Mouse (Mus musculus) heart, postnatal 0 days (tissue): ENCODE results near the gene Cdk1. TPM values are rescaled to one million over a fixed set of nuclear protein-coding genes. Genes with fewer than 3 reads are reported as not detected.
A peak's percentile ranks its signal among the peaks of the same experiment; 100 is the strongest.

Experiments
- ATAC-seq: fragments of 200-750 bp; cut with Nextera tagmentation; 2 replicates; pipeline ENCODE4 v1.8.0; 2017; ENCODE audit warnings: low read depth, moderate number of reproducible peaks, moderate library complexity; ENCODE audit not compliant: insufficient read depth
- DNase-seq: peaks from one replicate; pipeline ENCODE4 v3.0.0-alpha.2; 2016; ENCODE audit warnings: low spot score
- H3K27ac ChIP-seq: fragments of 300-500 bp; sonication (generic); 2 replicates; pipeline ENCODE4 v1.5.1; 2014; ENCODE audit warnings: low read depth, mild to moderate bottlenecking
- H3K27me3 ChIP-seq: fragments of 300-500 bp; sonication (generic); 2 replicates; pipeline ENCODE4 v1.6.1; 2014; ENCODE audit warnings: low read length, mixed read lengths; ENCODE audit not compliant: control insufficient read depth, insufficient read depth
- H3K36me3 ChIP-seq: fragments of 300-500 bp; sonication (generic); replicated peaks from 2 replicates; pipeline ENCODE4 v1.6.1; 2014; ENCODE audit warnings: low read length, mixed read lengths; ENCODE audit not compliant: control insufficient read depth, insufficient read depth
- H3K4me1 ChIP-seq: fragments of 300-500 bp; sonication (generic); 2 replicates; pipeline ENCODE4 v1.6.1; 2014; ENCODE audit warnings: antibody characterized with exemption; ENCODE audit not compliant: control insufficient read depth, insufficient read depth
- H3K4me2 ChIP-seq: fragments of 300-500 bp; sonication (generic); 2 replicates; pipeline ENCODE4 v1.6.1; 2014; ENCODE audit warnings: low read depth, mild to moderate bottlenecking, low read length, moderate library complexity
- H3K4me3 ChIP-seq: fragments of 300-500 bp; sonication (generic); 2 replicates; pipeline ENCODE4 v1.5.1; 2014; ENCODE audit warnings: low read depth, low read length
- H3K9ac ChIP-seq: fragments of 300-500 bp; sonication (generic); replicated peaks from 2 replicates; pipeline ENCODE4 v1.6.1; 2014; ENCODE audit warnings: low read depth, low read length, mixed read lengths
- H3K9me3 ChIP-seq: fragments of 300-500 bp; sonication (generic); replicated peaks from 2 replicates; pipeline ENCODE4 v1.6.1; 2016; ENCODE audit warnings: low read length; ENCODE audit not compliant: control insufficient read depth
- CTCF ChIP-seq: IDR thresholded peaks from 2 replicates; pipeline ENCODE4 v1.5.1; 2016; ENCODE audit warnings: antibody characterized with exemption, control low read depth, low read depth
- EP300 ChIP-seq: IDR thresholded peaks from 2 replicates; pipeline ENCODE4 v1.6.1; 2016; ENCODE audit warnings: antibody characterized with exemption, low read depth
- WGBS: fragments of 180-500 bp; shearing (Covaris S2); extraction: QIAGEN DNeasy Blood & Tissue Kit; methylation state at CpG from one replicate; pipeline ENCODE4 v1.1.7; 2014; 5-methylcytosine and 5-hydroxymethylcytosine counted together
- polyA plus RNA-seq: library from polyadenylated mRNA; unstranded; fragments of >200 nt; fragmentation: Nextera tagmentation; extraction: Ambion mirVana; gene quantifications from 2 replicates; pipeline ENCODE4 v1.2.1, GENCODE M21; 2015
- total RNA-seq: library from RNA; depleted of rRNA; stranded (reverse); fragments of >200 nt; gene quantifications from 2 replicates; pipeline ENCODE4 v1.2.3, GENCODE M21; 2014; ENCODE audit warnings: low replicate concordance; rRNA removed

The Cdk1 gene
- total RNA-seq = 90.6 and 204 TPM in 2 replicates
- 115 and 122 TPM in 2 replicates for polyA plus RNA-seq

DNA sequence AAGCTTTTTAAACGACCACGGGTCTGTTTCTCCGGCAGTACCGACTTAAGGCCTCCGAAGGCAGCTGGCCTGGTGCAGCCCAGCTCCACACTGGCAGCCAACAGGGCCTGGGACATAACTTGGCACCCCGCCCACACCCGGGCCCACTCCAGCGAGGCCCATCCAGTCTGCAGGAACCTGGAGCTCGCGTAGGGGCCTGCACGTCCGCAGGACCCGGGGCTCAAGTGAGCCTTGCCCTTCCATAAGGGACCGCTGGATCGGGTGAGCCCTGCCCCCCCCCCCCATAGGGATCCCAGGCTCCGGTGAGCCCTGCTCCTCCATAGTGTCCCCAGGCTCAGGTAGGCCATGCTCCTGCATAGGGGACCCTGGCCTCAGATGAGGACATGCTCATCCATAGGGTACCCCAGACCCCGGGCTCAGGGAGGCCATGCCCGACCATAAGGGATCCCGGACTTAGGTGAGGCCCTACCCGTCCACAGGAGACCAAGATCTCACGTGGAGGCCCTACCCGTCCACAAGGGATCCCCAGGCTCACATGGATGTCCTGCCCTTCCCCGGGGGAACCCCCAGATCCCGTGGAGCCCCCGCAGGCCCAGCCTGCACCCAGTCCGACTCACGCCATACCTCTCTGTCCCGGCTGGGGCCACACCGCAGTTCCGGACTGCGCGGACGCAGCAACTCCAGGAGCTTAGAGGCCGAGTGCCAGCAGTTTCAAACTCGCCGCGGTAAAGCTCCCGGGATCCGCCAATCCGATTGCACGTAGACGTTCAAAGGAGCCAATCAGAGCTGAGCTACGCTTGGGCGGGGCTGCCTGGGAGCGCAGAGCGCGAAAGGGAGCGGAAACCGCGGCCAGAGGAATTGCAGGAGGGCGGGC is at the start of gene Cdk1:
Gene Cdk1 (minus strand): TSS at position 727 of the 874 bp plus-strand sequence.
- Histone ChIP-seq H3K4me2 (peak within 1 kb of the TSS; percentile 84), H3K4me1 (peaks cover 29% of the 10 kb centered on the region), H3K36me3 (peaks cover 9% of the 10 kb centered on the region), H3K4me3 (peak within 1 kb of the TSS; percentile 81), H3K9me3 (no peaks in the 10 kb centered on the region; the same call in 1 of the 2 replicates), H3K9ac (peak within 1 kb of the TSS; percentile 69), H3K27me3 (no peaks in the 10 kb centered on the region), H3K27ac (peak within 1 kb of the TSS; percentile 83)
- no peak for TF ChIP-seq CTCF
- TF ChIP-seq EP300 = no peak; the same call in 1 of the 2 replicates
- peak; percentile 95 for ATAC-seq
- WGBS = under 1% methylated on average over 51 of the region's 51 CpGs
- peak; percentile 98 for DNase-seq

DNA sequence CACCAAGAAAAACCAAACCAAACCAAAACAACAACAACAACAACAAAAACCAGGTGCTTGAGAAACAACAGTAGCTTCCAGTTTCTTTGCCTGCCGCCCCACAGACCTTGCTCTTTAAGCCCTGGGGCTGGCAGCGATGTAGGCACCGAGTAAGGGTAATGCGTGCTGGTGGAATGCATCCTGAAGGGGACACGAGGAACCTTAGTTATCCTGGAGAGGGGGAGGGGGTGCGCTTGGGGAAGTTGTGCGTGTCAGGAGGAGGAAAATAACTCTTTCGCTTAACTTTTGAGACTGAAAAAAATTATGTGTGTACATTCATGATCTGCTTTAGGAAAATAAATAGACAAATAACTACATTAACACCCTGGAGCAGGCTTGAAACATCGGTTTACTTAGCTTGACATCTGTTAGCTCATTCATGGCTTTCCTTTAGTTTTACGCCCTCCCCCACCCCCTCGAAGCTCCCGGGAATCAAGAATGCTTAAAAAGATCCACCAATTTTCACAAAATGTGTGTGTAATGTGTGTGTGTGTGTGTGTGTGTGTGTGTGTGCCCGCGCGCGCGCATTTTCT is 47.2 kb upstream of the Cdk1 start:
- WGBS = 5% methylated on average over 17 of the region's 17 CpGs
- DNase-seq (no peak), ATAC-seq (no peak)
- peak overlapping the region; percentile 80 for H3K4me3 ChIP-seq
- H3K27ac ChIP-seq = no peak overlapping the region
- H3K9ac ChIP-seq = peak overlapping the region; percentile 47; the same call in 1 of the 2 replicates
- no peaks in the 10 kb centered on the region for H3K36me3 ChIP-seq
- H3K9me3 ChIP-seq = no peaks in the 10 kb centered on the region
- TF ChIP-seq EP300 (no peak), CTCF (no peak)
- peaks cover 24% of the 10 kb centered on the region for H3K4me1 ChIP-seq
- peaks cover 33% of the 10 kb centered on the region for H3K27me3 ChIP-seq
- H3K4me2 ChIP-seq = peak overlapping the region; percentile 100

DNA sequence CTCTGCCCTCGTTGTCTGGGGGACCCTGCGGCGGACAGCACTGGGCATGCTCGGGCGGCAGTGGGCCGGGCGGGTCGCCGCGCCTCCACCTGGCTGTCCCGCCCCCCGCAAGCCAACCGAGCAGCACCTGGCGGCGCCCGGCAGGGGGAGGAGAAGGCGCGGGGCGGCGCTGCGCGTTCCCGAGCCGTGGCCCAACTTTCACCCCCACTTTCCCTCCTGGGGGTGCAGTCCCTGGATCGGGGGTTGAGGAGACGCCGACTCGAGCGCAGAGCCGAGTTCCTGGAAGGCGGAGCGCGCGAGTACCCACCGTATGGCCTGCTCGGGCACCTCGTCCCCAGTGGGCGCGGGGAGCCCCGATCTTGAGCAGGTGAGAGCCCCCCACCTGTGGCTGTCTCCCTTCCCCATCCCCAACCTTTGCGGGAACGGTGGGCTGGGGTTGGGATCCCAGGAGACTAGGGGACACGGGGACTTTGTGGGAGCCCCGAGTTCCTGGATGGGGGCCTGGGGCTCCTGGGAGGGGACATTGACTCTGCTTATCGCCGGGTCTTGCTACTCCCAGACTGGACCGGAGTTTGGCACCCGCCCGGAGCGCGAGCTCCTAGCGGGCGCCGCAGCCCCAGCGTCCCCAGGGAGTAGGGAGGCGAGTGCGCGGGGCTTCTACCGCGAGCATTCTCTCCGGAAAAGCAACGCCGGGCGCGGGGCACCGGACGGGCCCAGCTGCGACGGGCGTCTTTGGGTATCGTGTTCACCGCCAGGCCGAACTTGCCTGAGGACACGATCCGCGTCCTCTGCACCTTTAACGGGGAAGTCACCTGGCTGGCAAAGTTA is 46.2 kb upstream of the Cdk1 start, which contains the start of gene Ank3:
Gene Ank3 (plus strand): TSS at position 11 of the 828 bp plus-strand sequence.
- peaks cover 24% of the 10 kb centered on the region for H3K4me1 ChIP-seq
- no peak within 1 kb of the TSS for H3K27ac ChIP-seq
- H3K9me3 ChIP-seq = no peaks in the 10 kb centered on the region
- H3K4me3 ChIP-seq = peak within 1 kb of the TSS; percentile 80
- H3K9ac ChIP-seq = peak within 1 kb of the TSS; percentile 47
- DNase-seq (no peak), ATAC-seq (no peak)
- no peak for TF ChIP-seq EP300
- under 1% methylated on average over 77 of the region's 77 CpGs for WGBS
- no peaks in the 10 kb centered on the region for H3K36me3 ChIP-seq
- H3K4me2 ChIP-seq = peak within 1 kb of the TSS; percentile 100
- peaks cover 33% of the 10 kb centered on the region for H3K27me3 ChIP-seq

DNA sequence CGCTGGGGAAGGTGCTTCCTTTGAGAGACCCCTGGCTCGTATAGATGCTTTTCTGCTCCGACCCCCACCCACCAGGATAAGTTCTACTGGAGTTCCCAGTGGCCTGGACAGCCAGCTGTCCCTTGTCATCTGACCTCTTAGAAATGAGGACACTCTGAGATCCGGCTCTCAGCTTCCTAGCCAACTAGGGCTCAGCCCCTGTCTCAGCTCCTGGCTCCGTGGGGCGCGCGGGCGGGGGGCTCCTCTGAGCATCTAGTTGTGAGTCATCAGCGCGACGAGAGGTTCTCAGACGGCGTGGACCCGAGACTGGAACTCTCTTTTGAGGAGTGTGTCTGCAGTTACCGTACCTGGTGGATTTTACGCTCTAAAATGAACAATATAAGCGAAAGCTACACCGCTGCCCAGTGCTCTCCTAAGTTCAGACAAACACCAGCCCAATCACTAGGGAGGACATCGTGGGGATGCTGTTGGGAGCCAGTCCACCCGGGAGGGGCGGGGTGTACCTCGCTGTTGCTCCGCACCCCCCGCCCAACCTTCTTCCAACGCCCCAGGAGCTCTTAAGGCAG is 45.5 kb upstream of the Cdk1 start:
- WGBS = under 1% methylated on average over 26 of the region's 26 CpGs
- no peak for TF ChIP-seq EP300
- no peak for TF ChIP-seq CTCF
- Histone ChIP-seq H3K4me2 (peak overlapping the region; percentile 100), H3K27ac (no peak overlapping the region), H3K9me3 (no peaks in the 10 kb centered on the region), H3K36me3 (no peaks in the 10 kb centered on the region), H3K27me3 (peaks cover 33% of the 10 kb centered on the region), H3K4me3 (peak overlapping the region; percentile 80), H3K4me1 (peaks cover 24% of the 10 kb centered on the region), H3K9ac (peak overlapping the region; percentile 47; the same call in 1 of the 2 replicates)
- DNase-seq = no peak
- no peak for ATAC-seq

DNA sequence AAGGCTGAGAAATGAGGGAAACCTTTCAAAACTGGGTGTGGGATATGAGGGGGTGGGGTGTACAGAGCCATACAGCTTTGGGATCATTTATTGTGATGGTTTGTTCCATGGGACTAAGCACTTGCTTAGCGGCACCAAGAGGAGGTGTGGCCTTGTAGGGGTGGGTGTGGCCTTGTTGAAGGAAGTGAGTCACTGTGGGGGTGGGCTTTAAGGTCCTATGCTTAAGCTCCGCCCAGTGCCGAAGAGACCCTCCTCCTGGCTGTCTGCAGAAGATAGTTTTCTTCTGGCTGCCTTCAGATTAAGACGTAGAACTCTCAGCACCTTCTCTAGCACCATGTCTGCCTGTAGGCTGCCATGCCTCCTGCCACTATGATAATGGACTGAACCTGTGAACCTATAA is 36.8 kb upstream of the Cdk1 start:
- H3K4me3 ChIP-seq = no peak overlapping the region
- no peak overlapping the region for H3K4me2 ChIP-seq
- H3K36me3 ChIP-seq = no peaks in the 10 kb centered on the region
- H3K27ac ChIP-seq = no peak overlapping the region
- H3K4me1 ChIP-seq = no peaks in the 10 kb centered on the region
- no peaks in the 10 kb centered on the region for H3K27me3 ChIP-seq
- no peak overlapping the region for H3K9ac ChIP-seq
- ATAC-seq (no peak), DNase-seq (no peak)
- no peaks in the 10 kb centered on the region for H3K9me3 ChIP-seq
- TF ChIP-seq EP300 = no peak
- TF ChIP-seq CTCF = no peak
- 81% methylated on average over 4 of the region's 4 CpGs for WGBS
